Mouse (Mus musculus) heart, embryonic 15.5 days (tissue): ENCODE data around the gene Cops7a. TPM values are rescaled to one million over a fixed set of nuclear protein-coding genes. Genes with fewer than 3 reads are reported as not detected.

Experiments used
- polyA plus RNA-seq: library from polyadenylated mRNA; unstranded; fragments of >200 nt; fragmentation: Nextera tagmentation; extraction: Ambion mirVana; gene quantifications from 2 replicates; pipeline ENCODE4 v1.2.1, GENCODE M21; 2015

Cops7a gene
- polyA plus RNA-seq, 1 experiment from 2014 or later = 129 TPM

Other genes with a start within 250 kb of the Cops7a start
- gene Ptpn6, start 226.8 kb downstream of the Cops7a start, polyA plus RNA-seq = 5.6 and 21.1 TPM in 2 replicates
- 387 and 416 TPM in 2 replicates for gene Grcc10, start 224.2 kb downstream of the Cops7a start, polyA plus RNA-seq
- gene Gm45234, start 209.5 kb downstream of the Cops7a start, polyA plus RNA-seq = not detected in 2 replicates
- 9.3 and 11.7 TPM in 2 replicates for gene Atn1, start 209.0 kb downstream of the Cops7a start, polyA plus RNA-seq
- 2.7 and 4.3 TPM in 2 replicates for gene Eno2, start 195.9 kb downstream of the Cops7a start, polyA plus RNA-seq
- 0.83 and 1.0 TPM in 2 replicates for gene Lrrc23, start 185.8 kb downstream of the Cops7a start, polyA plus RNA-seq
- gene Spsb2, start 156.9 kb downstream of the Cops7a start, polyA plus RNA-seq = 7.0 and 9.8 TPM in 2 replicates
- gene Tpi1, start 151.2 kb downstream of the Cops7a start, polyA plus RNA-seq = 1,247 and 1,352 TPM in 2 replicates
- 87.2 and 114 TPM in 2 replicates for gene Usp5, start 136.1 kb downstream of the Cops7a start, polyA plus RNA-seq
- 117 and 128 TPM in 2 replicates for gene Cdca3, start 136.0 kb downstream of the Cops7a start, polyA plus RNA-seq
- gene Gnb3, start 125.3 kb downstream of the Cops7a start, polyA plus RNA-seq = 4.9 and 5.2 TPM in 2 replicates
- 14.0 and 24.2 TPM in 2 replicates for gene P3h3, start 107.8 kb downstream of the Cops7a start, polyA plus RNA-seq
- gene Gpr162, start 101.6 kb downstream of the Cops7a start, polyA plus RNA-seq = 2.2 and 2.4 TPM in 2 replicates
- 0.05 and 0.68 TPM in 2 replicates for gene Cd4, start 77.3 kb downstream of the Cops7a start, polyA plus RNA-seq
- gene Lag3, start 53.8 kb downstream of the Cops7a start, polyA plus RNA-seq = 1.2 and 1.7 TPM in 2 replicates
- 255 and 294 TPM in 2 replicates for gene Ptms, start 45.4 kb downstream of the Cops7a start, polyA plus RNA-seq
- gene Mlf2, start 34.2 kb downstream of the Cops7a start, polyA plus RNA-seq = 358 and 371 TPM in 2 replicates
- 0.62 and 1.1 TPM in 2 replicates for gene Pianp, start 31.2 kb upstream of the Cops7a start, polyA plus RNA-seq
- 9.0 and 12.4 TPM in 2 replicates for gene Zfp384, start 43.6 kb upstream of the Cops7a start, polyA plus RNA-seq
- gene Ing4, start 74.2 kb upstream of the Cops7a start, polyA plus RNA-seq = 79.2 and 83.1 TPM in 2 replicates
- 5.2 and 7.1 TPM in 2 replicates for gene Acrbp, start 84.2 kb upstream of the Cops7a start, polyA plus RNA-seq
- gene Lpar5, start 102.4 kb upstream of the Cops7a start, polyA plus RNA-seq = 0.35 and 0.90 TPM in 2 replicates
- gene Chd4, start 130.4 kb upstream of the Cops7a start, polyA plus RNA-seq = 61.1 and 63.4 TPM in 2 replicates
- 35.0 and 43.6 TPM in 2 replicates for gene Nop2, start 166.4 kb upstream of the Cops7a start, polyA plus RNA-seq
- gene Iffo1, start 179.7 kb upstream of the Cops7a start, polyA plus RNA-seq = 9.7 and 13.4 TPM in 2 replicates
- 3,777 and 4,210 TPM in 2 replicates for gene Gapdh, start 200.9 kb upstream of the Cops7a start, polyA plus RNA-seq
- gene Ncapd2, start 226.2 kb upstream of the Cops7a start, polyA plus RNA-seq = 66.1 and 93.1 TPM in 2 replicates
- 233 and 272 TPM in 2 replicates for gene Mrpl51, start 226.3 kb upstream of the Cops7a start, polyA plus RNA-seq